Mouse (Mus musculus) liver, embryonic 14.5 days (tissue): ENCODE results near the gene Dlgap3.

ENCODE experiments used
- CTCF ChIP-seq: IDR thresholded peaks from 2 replicates; pipeline ENCODE4 v1.5.1; 2016; ENCODE audit warnings: antibody characterized with exemption, low read depth, control low read depth
- EP300 ChIP-seq: IDR thresholded peaks from 2 replicates; pipeline ENCODE4 v1.6.1; 2016; ENCODE audit warnings: antibody characterized with exemption, low read depth

DNA sequence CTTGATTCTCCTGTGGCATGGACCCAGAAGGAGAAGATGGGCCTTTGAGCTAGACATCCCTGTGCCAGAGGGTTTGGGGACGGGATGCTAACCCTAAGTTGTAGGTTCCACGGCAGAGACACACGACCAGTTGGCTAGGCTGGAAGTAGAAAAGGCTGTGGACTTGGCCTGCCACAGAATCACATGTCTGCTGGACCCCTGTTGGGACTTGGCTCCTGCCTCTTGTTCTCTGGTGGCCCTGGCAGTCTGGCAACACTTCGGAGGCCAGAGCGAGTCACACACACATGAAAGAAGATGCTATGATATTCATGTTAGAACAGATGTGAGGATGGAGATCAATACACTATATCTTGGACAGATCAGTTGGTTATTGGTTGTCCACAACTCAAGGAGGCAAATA lies 14.9 kb downstream of the Dlgap3 start:
- TF ChIP-seq CTCF (no peak), EP300 (no peak)
